Mouse (Mus musculus): ENCODE measurements around the gene Kat2b. TPM values are rescaled to one million over a fixed set of nuclear protein-coding genes. Genes with fewer than 3 reads are reported as not detected.

Gene Kat2b
- total and polyA plus RNA-seq, 3 experiments = 6.2 to 7.4 TPM; not detected in 1

- peak; percentile 60 for DNase-seq (ENCODE audit: low read depth, low spot score)
- Histone ChIP-seq H3K9ac (ENCODE audit: control insufficient read depth, low read depth, low read length, poor library complexity, severe bottlenecking) (no peak overlapping the region), H3K79me2 (ENCODE audit: control insufficient read depth, insufficient read depth, low read length, poor library complexity) (peaks cover 12% of the 10 kb centered on the region), H3K27ac (ENCODE audit: control insufficient read depth, low read depth, low read length) (peak overlapping the region; percentile 1; the same call in 1 of the 2 replicates), H3K27me3 (ENCODE audit: control insufficient read depth in 1 of 2, insufficient read depth in 2 of 2, low read length in 2 of 2) (no peaks in the 10 kb centered on the region), H3K4me3 (ENCODE audit: control insufficient read depth in 1 of 2, insufficient read depth in 1 of 2, low read depth in 2 of 2, low read length in 2 of 2) (no peak overlapping the region), H3K36me3 (ENCODE audit: control insufficient read depth in 1 of 2, insufficient read depth in 2 of 2, low read length in 2 of 2) (peaks cover 2 to 45% of the 10 kb centered on the region in 2 experiments; a peak in 3 of 4 replicates), H3K4me1 (ENCODE audit: control insufficient read depth in 1 of 2, insufficient read depth in 2 of 2, low read length in 2 of 2) (peaks cover 37 to 48% of the 10 kb centered on the region in 2 experiments), H3K9me3 (replicated peaks; ENCODE audit: insufficient read depth, low read length) (no peaks in the 10 kb centered on the region)
- TF ChIP-seq ETS1 (IDR thresholded peaks at IDR 0.05; ENCODE audit: low read depth, low read length) (peak; percentile 86), GATA1 (IDR thresholded peaks at IDR 0.05; ENCODE audit: low read depth, low read length) (no peak), MAX (IDR thresholded peaks at IDR 0.05; ENCODE audit: low read length) (peak; percentile 65), JUND (IDR thresholded peaks at IDR 0.05; ENCODE audit: low read depth, low read length) (no peak), EP300 (IDR thresholded peaks at IDR 0.05; ENCODE audit: low read depth in 1 of 2, low read length in 2 of 2) (peak; percentile 13 to 52; a peak in 1 of 4 replicates), SIN3A (IDR thresholded peaks at IDR 0.05; ENCODE audit: low read length) (peak; percentile 54; the same call in 1 of the 2 replicates), RCOR1 (IDR thresholded peaks at IDR 0.05; ENCODE audit: low read depth, low read length) (no peak; the same call in 1 of the 2 replicates), MYC (IDR thresholded peaks at IDR 0.05; ENCODE audit: low read depth, low read length) (peak; percentile 73), TBP (IDR thresholded peaks at IDR 0.05; ENCODE audit: low read depth, low read length) (no peak), TCF12 (IDR thresholded peaks at IDR 0.05; ENCODE audit: low read depth, low read length) (peak; percentile 29; the same call in 1 of the 2 replicates), ZKSCAN1 (IDR thresholded peaks at IDR 0.05; ENCODE audit: low read depth, low read length) (no peak)
Observed at GRCm38 (mm10) chr17:53583846-53584579, 17.4 kb downstream of the Kat2b start.

GRCm38 (mm10) chr17:53587074-53587851, 20.6 kb downstream of the Kat2b start:
- no peak for TF ChIP-seq ZMIZ1 (IDR thresholded peaks at IDR 0.05; ENCODE audit: low read depth, low read length)
- peak; percentile 87 for TF ChIP-seq TCF12 (IDR thresholded peaks at IDR 0.05; ENCODE audit: low read depth, low read length)
- TF ChIP-seq MYB (IDR thresholded peaks at IDR 0.05; ENCODE audit: low read depth, low read length) = peak; percentile 72; the same call in 1 of the 2 replicates
- peak; percentile 52; the same call in 1 of the 2 replicates for TF ChIP-seq GATA1 (IDR thresholded peaks at IDR 0.05; ENCODE audit: low read depth, low read length)
- TF ChIP-seq BHLHE40 (IDR thresholded peaks at IDR 0.05; ENCODE audit: borderline replicate concordance, low read depth, low read length) = peak; percentile 65
- peak; percentile 30 for TF ChIP-seq NELFE (IDR thresholded peaks at IDR 0.05; ENCODE audit: low read depth, low read length)
- peak; percentile 76 to 88 for TF ChIP-seq EP300 (IDR thresholded peaks at IDR 0.05; ENCODE audit: low read depth in 1 of 2, low read length in 2 of 2)
- TF ChIP-seq MYC (IDR thresholded peaks at IDR 0.05; ENCODE audit: low read depth, low read length) = peak; percentile 67
- peak; percentile 80 for TF ChIP-seq MAX (IDR thresholded peaks at IDR 0.05; ENCODE audit: low read length)
- no peak for TF ChIP-seq POLR2AphosphoS5 (IDR thresholded peaks at IDR 0.05; ENCODE audit: borderline replicate concordance, low read depth, low read length)
- peak; percentile 33; the same call in 1 of the 2 replicates for TF ChIP-seq HCFC1 (IDR thresholded peaks at IDR 0.05; ENCODE audit: low read depth, low read length)
- peak; percentile 72; the same call in 1 of the 2 replicates for TF ChIP-seq MXI1 (IDR thresholded peaks at IDR 0.05; ENCODE audit: low read depth, low read length)
- TF ChIP-seq E2F4 (IDR thresholded peaks at IDR 0.05; ENCODE audit: borderline replicate concordance, low read depth, low read length) = no peak
- TF ChIP-seq SIN3A (IDR thresholded peaks at IDR 0.05; ENCODE audit: low read length) = peak; percentile 83
- TF ChIP-seq POLR2A (IDR thresholded peaks at IDR 0.05; ENCODE audit: control insufficient read depth in 1 of 2, insufficient read depth in 1 of 2, low read depth in 1 of 2, low read length in 2 of 2, poor library complexity in 1 of 2) = peak in 1 of 2 experiments; percentile 32; a peak in 1 of 4 replicates
- peak; percentile 88 for TF ChIP-seq ETS1 (IDR thresholded peaks at IDR 0.05; ENCODE audit: low read depth, low read length)
- 0 out of 2 replicates have a peak, but pooled peaks have one; percentile 38 for TF ChIP-seq MAZ (IDR thresholded peaks at IDR 0.05; ENCODE audit: low read depth, low read length)
- TF ChIP-seq NRF1 (IDR thresholded peaks at IDR 0.05; ENCODE audit: insufficient read depth, low read depth, low read length, poor library complexity, severe bottlenecking) = no peak
- peak; percentile 96 for TF ChIP-seq TAL1 (IDR thresholded peaks at IDR 0.05; ENCODE audit: low read length)
- peak overlapping the region; percentile 87 for H3K27ac ChIP-seq (ENCODE audit: control insufficient read depth, low read depth, low read length)
- H3K4me1 ChIP-seq (ENCODE audit: control insufficient read depth in 1 of 2, insufficient read depth in 2 of 2, low read length in 2 of 2) = peaks cover 29 to 35% of the 10 kb centered on the region in 2 experiments
- peak overlapping the region; percentile 54 for H3K9ac ChIP-seq (ENCODE audit: control insufficient read depth, low read depth, low read length, poor library complexity, severe bottlenecking)
- H3K4me3 ChIP-seq (ENCODE audit: control insufficient read depth in 1 of 2, insufficient read depth in 1 of 2, low read depth in 2 of 2, low read length in 2 of 2) = peak overlapping the region; percentile 35 to 40
- peaks cover 6% of the 10 kb centered on the region for H3K79me2 ChIP-seq (ENCODE audit: control insufficient read depth, insufficient read depth, low read length, poor library complexity)
- peaks cover 2 to 28% of the 10 kb centered on the region in 2 experiments; a peak in 3 of 4 replicates for H3K36me3 ChIP-seq (ENCODE audit: control insufficient read depth in 1 of 2, insufficient read depth in 2 of 2, low read length in 2 of 2)
- H3K9me3 ChIP-seq (replicated peaks; ENCODE audit: insufficient read depth, low read length) = no peaks in the 10 kb centered on the region
- DNase-seq (ENCODE audit: low read depth, low spot score) = peak; percentile 93
- H3K27me3 ChIP-seq (ENCODE audit: control insufficient read depth in 1 of 2, insufficient read depth in 2 of 2, low read length in 2 of 2) = no peaks in the 10 kb centered on the region

Measured in MEL (cell line).